Mouse (Mus musculus): Measurements from ENCODE around the gene Pkp1.

- no peak for TF ChIP-seq CTCF (IDR thresholded peaks at IDR 0.05; ENCODE audit: control insufficient read depth, insufficient read depth, insufficient read length)
- TF ChIP-seq USF1 (IDR thresholded peaks at IDR 0.05; ENCODE audit: low read depth), result no peak
- TF ChIP-seq MAX (IDR thresholded peaks at IDR 0.05), result no peak
- no peak for TF ChIP-seq FOSL1 (IDR thresholded peaks at IDR 0.05; ENCODE audit: insufficient read depth, low read length, poor library complexity, severe bottlenecking)
Measured at GRCm38 (mm10) chr1:135889461-135890185, 29.4 kb downstream of the Pkp1 start.
